Mouse (Mus musculus): ENCODE data around the gene Ttc29.
A peak's percentile ranks its signal among the peaks of the same experiment; 100 is the strongest.

Gene Ttc29

DNA sequence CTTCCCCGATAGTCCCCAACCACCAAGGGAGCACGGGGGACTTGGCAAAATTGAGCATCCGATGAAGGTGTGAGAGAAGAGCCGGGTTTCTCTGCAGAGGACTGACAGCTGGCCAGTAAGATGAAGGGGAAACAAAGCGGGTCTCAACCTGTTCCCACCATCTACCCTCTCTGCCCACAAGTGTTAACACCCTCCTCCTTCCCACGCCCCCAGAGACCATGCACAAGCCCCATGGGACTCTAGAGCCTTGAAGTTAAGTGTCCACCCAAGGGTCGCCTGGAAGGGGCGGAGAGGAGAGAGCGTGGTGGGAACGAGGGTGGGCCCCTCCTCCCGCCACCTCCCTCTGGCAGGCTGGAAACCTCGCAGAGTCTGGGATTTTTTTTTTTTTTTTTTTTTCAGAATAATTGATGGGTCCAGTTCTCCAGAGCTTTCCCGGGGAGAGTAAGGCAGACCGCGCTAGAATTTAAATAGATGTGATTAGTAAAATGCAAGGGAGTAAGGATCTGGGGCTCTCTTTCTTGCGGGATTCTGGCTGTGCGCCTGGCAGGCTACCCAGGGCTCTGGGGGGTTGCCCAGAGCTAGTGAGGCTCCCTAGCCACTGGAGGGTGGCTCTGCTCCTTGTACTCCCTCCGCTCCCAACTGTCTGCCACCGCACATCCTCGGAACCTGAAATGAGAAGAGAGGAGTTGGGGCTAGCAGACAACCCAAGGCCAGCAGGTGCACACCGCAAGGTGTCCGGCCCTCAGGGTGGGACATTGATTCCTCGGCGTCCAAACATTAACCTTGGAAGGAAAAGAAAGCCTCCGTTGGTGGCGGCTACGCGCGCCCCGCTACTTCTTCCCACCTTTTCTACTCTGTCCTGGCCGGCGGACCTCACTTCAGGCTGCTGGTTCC is 214.0 kb downstream of the Ttc29 start:
- no peak for DNase-seq

DNA sequence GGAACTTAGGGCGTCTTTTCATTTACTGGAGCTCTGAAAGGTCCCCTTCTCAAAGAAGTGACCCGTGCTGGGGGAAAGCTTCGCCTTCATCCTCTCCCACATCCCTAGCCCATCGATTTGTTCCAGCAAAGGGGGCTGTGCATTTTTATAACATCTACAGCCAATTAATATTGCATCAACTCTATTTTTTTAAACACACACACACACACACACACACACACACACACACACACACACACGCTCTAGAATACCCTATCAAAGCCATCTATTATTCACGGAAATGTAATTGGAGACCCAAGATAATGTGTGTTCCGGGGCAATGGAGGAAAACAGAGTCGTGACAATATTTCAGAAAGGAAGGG is 214.7 kb downstream of the Ttc29 start:
- DNase-seq, result no peak

DNA sequence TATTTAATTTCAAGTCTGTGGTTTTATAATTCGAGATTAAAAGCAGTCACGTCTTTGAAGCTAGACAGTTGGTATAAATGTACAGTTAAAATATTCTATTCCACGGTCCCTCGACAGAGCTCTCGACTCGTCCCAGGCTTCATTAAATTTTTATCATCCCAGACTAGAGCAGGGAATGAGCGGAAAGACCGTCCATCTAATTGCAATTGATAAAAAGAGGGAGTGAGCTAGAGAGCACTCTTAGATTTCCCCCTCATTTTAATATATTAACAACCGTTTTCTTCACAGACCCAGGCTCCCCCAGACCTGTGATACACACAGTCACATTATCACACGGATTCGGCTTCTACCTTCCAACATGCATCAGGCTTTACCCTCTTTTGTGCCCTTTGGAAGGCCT is 215.1 kb downstream of the Ttc29 start:
- DNase-seq, result no peak

DNA sequence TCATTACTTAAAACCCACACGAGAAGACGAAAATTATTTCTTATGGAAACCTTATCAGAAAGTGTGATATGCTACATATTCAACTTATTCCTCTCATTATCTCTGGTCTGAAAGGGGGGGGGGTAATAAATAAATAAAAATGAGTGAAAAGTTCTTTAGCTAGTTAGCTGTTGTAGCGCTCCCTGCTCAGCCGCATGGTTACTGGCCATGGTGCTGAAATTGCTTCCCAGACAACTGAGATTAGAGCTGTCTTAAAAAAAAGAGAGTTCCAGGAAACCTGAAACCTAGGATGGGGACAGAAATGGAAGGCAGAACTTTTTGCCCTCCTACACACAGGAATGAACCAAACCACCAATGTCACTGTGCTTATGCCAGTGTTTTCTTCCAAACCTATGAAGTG is 218.3 kb downstream of the Ttc29 start:
- DNase-seq, result no peak

DNA sequence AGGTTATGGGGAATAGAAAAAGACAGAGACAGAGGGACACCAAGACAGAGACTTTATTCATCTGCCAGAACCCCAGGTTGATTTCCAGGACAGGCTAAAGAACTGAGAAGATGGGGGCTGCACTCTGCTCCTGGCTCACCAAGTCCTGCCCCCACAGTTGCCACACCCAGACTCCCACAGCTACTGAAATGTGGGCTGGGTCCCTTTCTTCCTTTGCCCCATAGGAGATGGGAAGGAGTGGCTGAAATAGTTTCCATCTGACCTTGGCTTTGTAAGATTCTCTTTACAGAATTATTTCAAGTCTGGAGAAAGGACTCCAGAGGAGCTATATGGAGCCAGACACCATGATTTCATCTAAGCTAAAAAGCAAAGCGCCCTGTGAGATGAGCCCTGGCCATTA is 219.4 kb downstream of the Ttc29 start:
- peak in 1 of 2 experiments; percentile 11 for DNase-seq

DNA sequence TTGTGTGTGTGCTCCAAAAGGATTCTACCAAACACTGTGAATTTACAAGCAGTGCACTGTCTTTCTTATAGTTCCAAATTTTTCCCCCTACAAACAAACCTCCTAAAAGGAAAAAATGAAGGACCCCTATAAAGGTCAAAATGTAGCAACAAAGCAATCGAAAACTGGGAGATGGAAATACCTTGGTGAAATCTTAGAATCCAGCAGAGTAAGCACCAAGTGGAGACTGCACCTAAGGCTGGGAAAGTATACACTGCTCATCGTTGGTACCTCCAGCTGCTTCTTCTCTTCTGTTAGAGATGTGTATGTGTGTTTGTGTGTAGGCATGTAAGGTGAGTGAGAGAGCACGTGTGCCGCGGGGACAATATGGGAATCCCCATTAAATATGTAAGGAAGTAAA is 220.2 kb downstream of the Ttc29 start:
- DNase-seq, result peak in 1 of 2 experiments; percentile 14

DNA sequence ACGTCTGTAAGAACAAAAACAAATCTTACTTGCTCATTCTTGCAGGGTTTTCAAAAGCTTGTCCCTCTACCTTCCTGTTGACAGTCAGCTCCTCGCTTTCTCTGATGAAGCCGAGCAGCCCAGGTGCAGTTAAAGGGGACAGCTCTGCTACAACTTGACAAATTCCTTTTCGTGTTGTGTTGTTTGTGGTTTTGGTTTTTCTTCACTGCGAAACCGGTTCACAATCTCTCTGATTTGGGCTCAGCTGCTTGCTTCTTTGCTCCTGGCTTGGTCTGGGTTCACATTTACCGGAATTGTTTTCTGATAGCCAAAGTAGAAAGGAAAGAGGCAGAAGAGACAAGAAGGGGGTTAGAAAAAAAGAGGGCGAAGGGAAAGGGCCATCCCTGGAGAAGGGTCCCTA is 221.2 kb downstream of the Ttc29 start:
- peak in 1 of 2 experiments; percentile 13 for DNase-seq

DNA sequence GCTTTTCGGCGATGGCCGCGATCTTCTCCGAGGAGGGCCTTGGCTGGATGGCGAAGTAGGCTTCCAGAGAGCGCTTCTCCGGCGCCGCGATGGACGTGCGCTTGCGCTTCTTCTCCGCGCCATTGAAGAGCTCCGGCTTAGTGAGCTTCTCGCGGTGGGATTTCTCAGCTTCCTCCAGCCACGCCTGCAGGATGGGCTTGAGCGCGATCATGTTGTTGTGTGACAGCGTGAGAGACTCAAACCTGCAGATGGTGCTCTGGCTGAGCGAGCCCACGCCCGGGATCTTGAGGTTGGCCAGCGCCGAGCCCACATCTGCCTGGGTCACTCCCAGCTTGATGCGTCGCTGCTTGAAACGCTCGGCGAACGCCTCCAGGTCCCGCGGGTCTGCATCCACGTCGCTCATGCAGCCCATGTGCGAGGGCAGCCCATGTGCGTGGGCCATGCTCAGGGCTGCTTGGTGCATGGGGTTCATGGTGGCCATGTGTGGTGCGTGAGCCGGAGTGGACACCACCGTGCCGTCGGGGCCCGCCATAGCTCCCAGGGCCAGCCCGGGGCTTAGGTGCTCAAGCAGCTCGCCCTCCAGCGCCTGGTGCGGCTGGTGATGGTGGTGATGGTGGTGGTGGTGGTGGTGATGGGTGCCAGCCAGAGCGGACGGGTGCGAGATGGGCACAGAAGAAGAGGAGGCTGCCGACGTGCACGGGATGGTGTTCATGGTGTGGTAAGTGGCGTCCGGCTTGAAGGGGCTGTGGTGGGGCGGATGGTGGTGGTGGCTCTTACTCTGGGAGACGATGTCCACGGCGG is 221.9 kb downstream of the Ttc29 start:
- DNase-seq, result peak; percentile 26 to 34

DNA sequence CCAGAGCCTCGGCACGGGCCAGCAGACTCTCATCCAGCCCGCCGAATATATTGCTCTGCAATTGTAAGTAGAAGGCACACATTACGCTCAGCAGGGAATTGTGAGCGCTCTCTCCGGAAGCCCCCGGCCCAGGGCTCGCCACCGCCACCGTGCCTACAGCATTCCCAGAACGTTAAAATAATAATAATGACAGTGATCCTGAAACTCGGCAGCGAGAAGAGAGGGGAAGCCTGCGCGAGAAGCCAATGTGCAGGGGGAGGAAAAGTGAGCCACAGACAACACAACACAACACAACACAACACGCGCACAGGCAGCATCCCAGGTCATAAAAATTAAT is 222.5 kb downstream of the Ttc29 start:
- no peak for DNase-seq

DNA sequence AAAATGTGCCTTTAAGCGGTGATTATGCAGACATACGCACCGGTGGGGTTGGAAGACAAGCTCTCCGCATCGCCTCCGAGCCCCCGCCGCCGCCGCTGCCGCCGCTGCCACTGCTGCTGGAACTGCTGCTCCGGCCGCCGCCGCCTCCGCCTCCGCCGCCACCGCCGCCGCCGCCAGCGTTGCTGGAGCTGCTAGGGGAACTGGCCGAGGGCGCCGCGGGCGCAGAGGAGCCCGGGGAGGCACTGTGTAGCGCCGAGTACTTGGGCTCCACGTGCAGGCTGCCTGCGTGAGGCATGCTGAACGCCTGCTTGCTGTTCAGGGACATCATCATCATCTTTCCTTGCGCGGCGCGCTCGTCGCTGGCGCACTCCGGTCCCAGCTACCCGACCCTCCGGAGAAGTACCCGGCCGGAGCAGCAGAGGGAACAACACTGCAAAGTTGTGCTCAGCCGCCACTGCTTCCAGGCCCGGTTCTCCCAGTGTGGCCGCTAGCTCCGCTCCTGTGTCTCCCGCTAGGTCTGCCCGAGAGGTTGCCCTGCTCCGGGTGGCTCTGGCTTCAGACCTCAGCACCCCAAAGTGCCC is 223.1 kb downstream of the Ttc29 start, which contains the start of gene Pou4f2:
TSS of gene Pou4f2 (minus strand) at position 575 of the 581 bp plus-strand sequence.
- peak; percentile 29 to 35 for DNase-seq

DNA sequence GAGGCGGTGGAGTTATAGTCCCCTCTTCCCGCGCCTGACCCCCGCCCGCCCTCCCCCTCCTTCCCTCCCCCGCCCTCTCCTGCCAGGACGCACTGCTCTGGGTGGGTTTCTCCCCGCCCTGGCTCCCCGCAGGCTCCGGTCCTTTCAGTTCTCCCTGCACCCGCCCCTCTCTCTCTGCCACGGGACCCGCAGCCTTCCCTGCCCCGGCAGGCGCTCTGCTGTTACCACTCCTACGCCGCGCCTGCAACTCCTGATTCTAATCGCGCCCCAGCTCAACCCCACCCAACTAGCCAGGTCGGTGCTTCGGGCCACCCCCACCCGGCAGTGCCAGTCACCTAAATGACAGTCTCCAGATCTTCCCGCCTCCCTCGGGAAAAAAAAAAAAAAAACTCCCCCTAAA is 223.6 kb downstream of the Ttc29 start:
- no peak for DNase-seq

DNA sequence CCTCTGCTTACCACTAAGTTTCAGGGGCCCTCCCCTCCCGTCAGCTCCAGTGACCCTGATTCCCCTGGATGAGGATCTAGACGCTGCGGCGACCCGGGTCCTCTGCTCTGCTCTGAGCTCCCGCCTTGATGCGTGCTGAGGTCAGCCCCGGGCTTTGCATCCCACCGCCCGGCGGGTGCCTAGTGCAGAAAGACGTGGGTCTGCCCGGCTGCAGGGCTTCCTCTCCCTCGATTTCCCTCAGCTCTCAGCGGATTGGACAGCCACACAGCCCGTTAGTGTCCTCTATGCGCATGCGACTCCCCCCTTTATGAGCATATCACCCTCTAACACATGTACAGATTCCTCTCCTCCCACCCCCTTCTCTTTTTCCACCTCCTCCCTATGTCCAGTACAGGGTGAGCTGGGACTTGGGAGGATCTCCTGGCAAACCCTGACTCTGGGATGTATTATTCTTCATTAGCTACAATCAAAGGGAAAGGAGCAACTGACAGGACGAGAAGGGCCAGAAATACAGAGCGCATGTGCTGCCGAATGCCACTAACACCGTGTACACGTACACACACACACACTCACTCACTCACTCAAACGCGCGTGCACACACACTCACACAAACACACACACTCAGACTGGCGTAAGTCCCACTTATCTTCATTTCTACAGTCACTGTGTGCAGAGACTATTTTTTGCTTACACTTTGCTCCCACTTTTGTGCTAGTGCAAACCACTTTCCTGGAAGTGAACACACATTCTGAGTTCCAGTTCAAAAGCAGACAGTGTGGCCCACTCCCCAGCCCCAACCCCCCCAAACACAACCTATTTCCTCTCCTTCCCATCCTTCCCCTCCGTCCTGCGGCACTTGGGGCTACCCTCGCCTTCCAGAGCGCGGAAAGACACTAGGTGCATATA is 224.3 kb downstream of the Ttc29 start:
- peak in 1 of 2 experiments; percentile 14 for DNase-seq

DNA sequence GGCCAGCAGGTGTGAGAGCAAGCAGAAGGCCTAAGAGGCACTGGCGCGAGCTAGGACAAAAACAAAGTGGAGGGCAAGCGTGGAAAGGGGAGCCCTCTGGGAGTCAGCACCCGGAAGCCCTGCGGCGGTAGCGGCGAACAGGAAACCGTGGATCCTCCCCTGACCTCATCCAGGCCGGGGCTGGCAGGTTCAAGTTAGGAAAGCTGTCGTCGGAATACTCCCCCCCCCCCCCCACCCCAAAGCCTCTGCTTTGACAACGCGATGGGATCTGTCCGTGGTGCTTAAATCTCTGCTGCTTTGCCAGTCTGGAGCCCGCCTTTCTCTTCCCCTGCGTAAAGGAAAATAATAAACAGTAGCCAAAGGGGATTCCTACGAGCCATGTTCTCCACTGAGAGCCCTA is 225.0 kb downstream of the Ttc29 start:
- peak in 1 of 2 experiments; percentile 23 for DNase-seq

DNA sequence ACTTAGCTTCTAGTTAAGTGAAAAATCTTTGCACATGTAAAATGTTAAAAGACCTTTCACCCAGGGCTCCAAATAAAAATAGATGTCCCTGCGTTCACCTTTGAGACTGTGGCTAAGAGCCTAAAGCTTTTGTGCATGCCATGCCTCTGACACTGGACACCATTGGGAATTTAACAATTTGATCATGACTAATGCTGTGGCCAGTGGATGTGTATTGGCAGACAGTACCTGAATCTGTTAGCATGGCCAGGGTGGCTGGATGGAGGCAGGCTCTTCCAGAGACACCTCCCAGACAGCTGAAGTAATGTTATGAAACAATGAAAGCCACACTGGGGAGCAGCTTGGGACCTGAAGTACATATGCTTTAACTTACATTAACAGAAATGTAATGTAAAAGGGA is 229.7 kb downstream of the Ttc29 start:
- no peak for DNase-seq
